Mouse (Mus musculus) embryonic facial prominence, embryonic 11.5 days (tissue): ENCODE data around the gene Fh1. TPM values are rescaled to one million over a fixed set of nuclear protein-coding genes. Genes with fewer than 3 reads are reported as not detected.

ENCODE experiments used
- ATAC-seq: fragments of 200-750 bp; cut with Nextera tagmentation; replicated peaks from 2 replicates; pipeline ENCODE4 v1.8.0; 2017; ENCODE audit warnings: low read depth; ENCODE audit not compliant: insufficient number of reproducible peaks, low FRiP score, low TSS enrichment
- DNase-seq: peaks from one replicate; pipeline ENCODE4 v3.0.0-alpha.2; 2015; ENCODE audit warnings: low spot score
- H3K27ac ChIP-seq: fragments of 300-500 bp; sonication (generic); replicated peaks from 2 replicates; pipeline ENCODE4 v1.5.1; 2014; ENCODE audit warnings: mild to moderate bottlenecking, low read depth, low read length, control low read depth
- H3K27me3 ChIP-seq: fragments of 300-500 bp; sonication (generic); 2 replicates; pipeline ENCODE4 v1.6.1; 2014; ENCODE audit warnings: mild to moderate bottlenecking, low read length, moderate library complexity, mixed read lengths; ENCODE audit not compliant: control insufficient read depth, insufficient read depth
- H3K36me3 ChIP-seq: fragments of 300-500 bp; sonication (generic); replicated peaks from 2 replicates; pipeline ENCODE4 v1.6.1; 2014; ENCODE audit warnings: low read depth, mild to moderate bottlenecking, low read length, moderate library complexity, mixed read lengths; ENCODE audit not compliant: control insufficient read depth, insufficient read depth
- H3K4me1 ChIP-seq: fragments of 300-500 bp; sonication (generic); 2 replicates; pipeline ENCODE4 v1.6.1; 2014; ENCODE audit warnings: low read length, mixed read lengths; ENCODE audit not compliant: control insufficient read depth, insufficient read depth
- H3K4me2 ChIP-seq: fragments of 300-500 bp; sonication (generic); 2 replicates; pipeline ENCODE4 v1.6.1; 2014; ENCODE audit warnings: low read depth, mild to moderate bottlenecking, control low read depth, low read length, moderate library complexity
- H3K4me3 ChIP-seq: fragments of 300-500 bp; sonication (generic); 2 replicates; pipeline ENCODE4 v1.5.1; 2014; ENCODE audit warnings: low read depth, low read length, control low read depth
- H3K9ac ChIP-seq: fragments of 300-500 bp; sonication (generic); replicated peaks from 2 replicates; pipeline ENCODE4 v1.6.1; 2014; ENCODE audit warnings: mild to moderate bottlenecking, control low read depth, low read length
- H3K9me3 ChIP-seq: fragments of 300-500 bp; sonication (generic); replicated peaks from 2 replicates; pipeline ENCODE4 v1.6.1; 2016; ENCODE audit warnings: mild to moderate bottlenecking, low read length, inconsistent platforms, mixed read lengths; ENCODE audit not compliant: control insufficient read depth
- whole genome bisulfite sequencing: fragments of 180-500 bp; shearing (Covaris S2); extraction: QIAGEN DNeasy Blood & Tissue Kit; methylation state at CpG from one replicate; pipeline ENCODE4 v1.1.7; 2014; 5-methylcytosine and 5-hydroxymethylcytosine counted together
- polyA plus RNA-seq: library from polyadenylated mRNA; unstranded; fragments of >200 nt; fragmentation: Nextera tagmentation; extraction: Ambion mirVana; gene quantifications from 2 replicates; pipeline ENCODE4 v1.2.1, GENCODE M21; 2014

Gene Fh1
- polyA plus RNA-seq, 1 experiment from 2014 or later: 106 TPM

GRCm38 (mm10) chr1:175648615-175649014, 23.2 kb upstream of the Fh1 start:
- Histone ChIP-seq H3K4me2 (no peak overlapping the region), H3K27me3 (no peaks in the 10 kb centered on the region), H3K9ac (no peak overlapping the region), H3K36me3 (no peaks in the 10 kb centered on the region), H3K4me1 (no peaks in the 10 kb centered on the region), H3K4me3 (no peak overlapping the region), H3K9me3 (no peaks in the 10 kb centered on the region), H3K27ac (no peak overlapping the region)
- 96% methylated on average over 4 of the region's 4 CpGs for WGBS
- no peak for ATAC-seq
- DNase-seq: no peak

DNA sequence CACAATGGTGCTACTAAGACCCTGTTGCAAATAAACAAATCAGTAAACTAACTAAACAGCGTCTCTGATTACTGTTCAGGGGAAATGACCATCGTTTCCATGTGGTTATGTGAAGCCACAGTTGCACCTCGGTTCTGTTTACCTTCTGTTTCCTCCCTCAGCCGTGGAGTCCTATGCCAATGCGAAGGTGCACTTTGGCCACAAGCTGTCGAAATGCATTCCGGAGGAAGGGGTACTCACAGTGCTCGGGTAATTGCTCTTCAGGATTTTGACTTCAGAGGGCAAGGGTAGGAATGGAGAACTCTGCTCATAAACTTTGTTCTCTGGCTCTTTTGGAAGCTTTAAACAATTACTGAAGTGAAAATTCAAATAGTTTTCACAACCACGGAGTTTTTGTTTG, 21.5 kb upstream of the Fh1 start:
- no peak overlapping the region for H3K4me2 ChIP-seq
- WGBS: 62% methylated on average over 9 of the region's 9 CpGs
- no peak overlapping the region for H3K9ac ChIP-seq
- H3K4me1 ChIP-seq: no peaks in the 10 kb centered on the region
- no peaks in the 10 kb centered on the region for H3K9me3 ChIP-seq
- H3K27me3 ChIP-seq: no peaks in the 10 kb centered on the region
- no peaks in the 10 kb centered on the region for H3K36me3 ChIP-seq
- DNase-seq: no peak
- H3K27ac ChIP-seq: no peak overlapping the region
- H3K4me3 ChIP-seq: no peak overlapping the region
- no peak for ATAC-seq

DNA sequence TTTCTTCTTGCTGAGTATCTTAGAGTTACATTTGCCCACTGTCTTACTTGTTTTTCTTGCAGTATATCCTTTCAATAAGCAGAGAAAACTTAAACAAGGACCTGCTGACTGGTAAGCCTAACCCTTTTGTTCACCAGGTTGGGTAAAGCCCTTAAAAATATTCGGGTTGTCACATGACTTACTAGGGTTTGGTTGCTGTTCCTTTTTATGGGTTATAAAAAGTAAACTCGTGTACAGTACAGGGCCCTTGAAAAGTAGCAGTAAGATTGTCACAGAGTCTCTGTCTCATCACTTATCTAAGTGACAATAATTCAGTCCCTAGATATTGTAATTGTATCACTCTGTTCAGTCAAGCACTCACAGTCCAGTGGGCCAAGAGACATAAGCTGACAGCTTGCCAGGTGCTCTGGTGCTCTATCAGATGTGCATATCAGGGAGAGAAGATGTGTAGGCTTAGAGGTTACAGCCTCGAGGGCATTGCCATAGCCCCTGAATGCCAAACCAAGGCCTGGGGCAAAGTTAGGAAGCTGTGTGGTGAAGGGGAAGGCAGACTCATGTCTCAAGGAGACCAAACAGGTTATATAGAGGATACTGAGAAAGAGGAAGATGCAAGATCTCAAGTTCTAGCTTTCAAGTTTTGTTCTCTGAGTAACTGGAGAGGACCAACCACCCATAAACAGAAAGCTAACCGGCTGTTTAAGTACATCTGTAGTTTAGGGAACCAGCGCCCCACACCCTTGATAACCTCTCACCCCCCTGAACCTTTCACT, 18.2 kb upstream of the Fh1 start:
- no peaks in the 10 kb centered on the region for H3K27me3 ChIP-seq
- DNase-seq (no peak), ATAC-seq (no peak)
- no peak overlapping the region for H3K4me3 ChIP-seq
- H3K9ac ChIP-seq: no peak overlapping the region
- H3K27ac ChIP-seq: no peak overlapping the region
- 82% methylated on average over 5 of the region's 5 CpGs for WGBS
- H3K36me3 ChIP-seq: no peaks in the 10 kb centered on the region
- no peak overlapping the region for H3K4me2 ChIP-seq
- H3K4me1 ChIP-seq: no peaks in the 10 kb centered on the region
- no peaks in the 10 kb centered on the region for H3K9me3 ChIP-seq

DNA sequence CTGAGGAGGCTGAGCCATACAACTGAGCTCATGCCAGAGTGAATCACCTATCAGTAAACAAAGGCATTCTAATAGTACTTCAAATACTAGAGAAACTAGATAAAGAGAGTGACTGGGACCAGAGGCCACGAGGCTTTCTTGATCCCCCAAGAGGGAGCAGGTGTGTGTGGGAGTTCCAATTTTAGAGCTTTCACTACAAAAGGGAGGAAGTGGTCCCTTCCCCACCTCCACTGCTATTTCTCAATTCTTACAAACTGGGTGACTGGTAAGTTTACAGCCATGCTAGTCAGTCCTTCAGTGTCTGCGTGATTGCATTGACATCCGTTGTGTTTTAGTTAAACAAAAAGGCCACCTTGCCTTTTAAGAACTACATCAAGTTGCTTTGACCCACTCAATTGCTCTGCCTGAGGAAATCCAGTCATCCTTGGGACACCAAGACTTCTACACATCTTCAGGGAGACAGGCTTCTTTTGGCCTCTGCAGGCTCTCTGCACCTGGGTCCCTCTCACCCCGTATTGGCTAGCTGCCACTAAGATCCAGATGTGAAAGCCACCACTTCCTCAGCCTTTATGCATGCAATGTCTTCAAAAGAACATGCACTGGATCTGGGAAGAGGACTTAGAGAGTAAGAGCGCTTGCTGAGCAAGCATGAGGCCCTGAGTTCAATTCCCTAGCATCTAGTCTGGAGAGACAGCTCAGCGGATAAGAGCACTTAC, 15.2 kb upstream of the Fh1 start:
- DNase-seq: no peak
- 84% methylated on average over 6 of the region's 6 CpGs for WGBS
- H3K9ac ChIP-seq: no peak overlapping the region

GRCm38 (mm10) chr1:175639072-175639471, 13.6 kb upstream of the Fh1 start:
- H3K4me3 ChIP-seq: no peak overlapping the region
- no peak overlapping the region for H3K27ac ChIP-seq
- H3K9ac ChIP-seq: no peak overlapping the region
- H3K9me3 ChIP-seq: no peaks in the 10 kb centered on the region
- no peaks in the 10 kb centered on the region for H3K4me1 ChIP-seq
- DNase-seq (no peak), ATAC-seq (no peak)
- no peaks in the 10 kb centered on the region for H3K27me3 ChIP-seq
- no peak overlapping the region for H3K4me2 ChIP-seq
- no peaks in the 10 kb centered on the region for H3K36me3 ChIP-seq
- 84% methylated on average over 7 of the region's 7 CpGs for WGBS

More for the DNA sequence above, 15.2 kb upstream of the Fh1 start:
- H3K4me1 ChIP-seq: no peaks in the 10 kb centered on the region
- no peak overlapping the region for H3K27ac ChIP-seq
- H3K4me3 ChIP-seq: no peak overlapping the region
- no peak overlapping the region for H3K4me2 ChIP-seq
- H3K9me3 ChIP-seq: no peaks in the 10 kb centered on the region
- ATAC-seq: no peak
- no peaks in the 10 kb centered on the region for H3K27me3 ChIP-seq
- no peaks in the 10 kb centered on the region for H3K36me3 ChIP-seq

- no peak overlapping the region for H3K9ac ChIP-seq
- H3K4me3 ChIP-seq: no peak overlapping the region
- no peak overlapping the region for H3K4me2 ChIP-seq
- H3K9me3 ChIP-seq: no peaks in the 10 kb centered on the region
- ATAC-seq (no peak), DNase-seq (peak; percentile 8)
- no peaks in the 10 kb centered on the region for H3K4me1 ChIP-seq
- 75% methylated on average over 7 of the region's 7 CpGs for WGBS
- no peaks in the 10 kb centered on the region for H3K27me3 ChIP-seq
- H3K27ac ChIP-seq: no peak overlapping the region
- H3K36me3 ChIP-seq: no peaks in the 10 kb centered on the region
These were observed 12.2 kb upstream of the Fh1 start for GRCm38 (mm10) chr1:175637677-175638076.

- 94% methylated on average over 14 of the region's 14 CpGs for WGBS
- H3K27me3 ChIP-seq: no peaks in the 10 kb centered on the region
- H3K9me3 ChIP-seq: no peaks in the 10 kb centered on the region
These were observed 7.0 kb upstream of the Fh1 start for GRCm38 (mm10) chr1:175632470-175632869.

GRCm38 (mm10) chr1:175631721-175632221, 6.3 kb upstream of the Fh1 start:
- Histone ChIP-seq H3K4me1 (no peaks in the 10 kb centered on the region), H3K27ac (no peak overlapping the region), H3K9ac (no peak overlapping the region), H3K4me2 (no peak overlapping the region), H3K27me3 (no peaks in the 10 kb centered on the region), H3K4me3 (no peak overlapping the region), H3K36me3 (no peaks in the 10 kb centered on the region), H3K9me3 (no peaks in the 10 kb centered on the region)
- no peak for ATAC-seq
- no peak for DNase-seq
- WGBS: 83% methylated on average over 10 of the region's 10 CpGs

More at GRCm38 (mm10) chr1:175632470-175632869, 7.0 kb upstream of the Fh1 start:
- no peak overlapping the region for H3K4me3 ChIP-seq
- H3K4me1 ChIP-seq: no peaks in the 10 kb centered on the region
- no peak overlapping the region for H3K4me2 ChIP-seq
- no peak overlapping the region for H3K27ac ChIP-seq
- no peak overlapping the region for H3K9ac ChIP-seq
- no peak for ATAC-seq
- DNase-seq: no peak
- H3K36me3 ChIP-seq: no peaks in the 10 kb centered on the region
